16 mouse cellular contexts compared by ENCODE assay signal in genomic region chr3:108964361-108965044, GRCm38 (mm10). TPM values are rescaled to one million over a fixed set of nuclear protein-coding genes. Genes with fewer than 3 reads are reported as not detected.
DNase-seq lines count a peak whose midpoint lies in the region; ATAC-seq and TF ChIP-seq lines count a peak whose summit lies in the region.
"Had no signal": no experiment of that assay in that cellular context is flagged by ENCODE, and none has a peak within 500 bp of the region (broad histone marks: within the 10 kb centered on the region; RNA-seq: fewer than 3 reads in every experiment).

No protein-coding gene starts in this region.

- no peaks in the 10 kb centered on the region for H3K4me1 ChIP-seq in liver, adult 2 months (ENCODE audit: control insufficient read depth, insufficient read depth, low read length)
- 0 out of 2 replicates have a peak, but pooled peaks cover 2% of the 10 kb centered on the region for H3K4me1 ChIP-seq in liver, embryonic 11.5 days (replicated peaks; ENCODE audit: control insufficient read depth, insufficient read depth, low read length)

- peak; percentile 20; the same call in 1 of the 2 replicates for TF ChIP-seq CTCF in liver, adult 2 months (IDR thresholded peaks at IDR 0.05; ENCODE audit: low read depth, low read length)

- peak; percentile 15 for DNase-seq in cerebellum, adult 8-10 months
- no peak for DNase-seq in cerebellum, adult 11-12 months
- peak; percentile 2 for DNase-seq in liver, adult 2 months (ENCODE audit: extremely low read depth, low read depth, low spot score)
- no peak for DNase-seq in liver, embryonic 11.5 days (ENCODE audit: low spot score)
- peak; percentile 45 for DNase-seq in WW6 (ENCODE audit: low read depth, low spot score)
- DNase-seq in lung, postnatal 36 days: peak; percentile 23
- DNase-seq in gastrocnemius, postnatal 14 days: no peak
- DNase-seq in left cerebral cortex, postnatal 14 days (ENCODE audit: low spot score in 2 of 2): no peak

- ATAC-seq in liver, embryonic 11.5 days (replicated peaks; ENCODE audit: low FRiP score): no peak

- H3K36me3 ChIP-seq in liver, adult 2 months (ENCODE audit: control insufficient read depth, insufficient read depth, low read length): no peaks in the 10 kb centered on the region
- no peaks in the 10 kb centered on the region for H3K36me3 ChIP-seq in liver, embryonic 11.5 days (ENCODE audit: control insufficient read depth, insufficient read depth, low read length)
- H3K36me3 ChIP-seq: embryonic facial prominence, embryonic 15.5 days; limb, embryonic 12.5 days had no signal

- no peak overlapping the region for H3K4me3 ChIP-seq in liver, adult 2 months (ENCODE audit: insufficient read depth, low read depth, low read length)
- H3K4me3 ChIP-seq in liver, embryonic 11.5 days (ENCODE audit: low read depth, low read length): no peak overlapping the region
- H3K4me3 ChIP-seq: embryonic facial prominence, embryonic 15.5 days; limb, embryonic 12.5 days had no signal

- WGBS in liver, adult 2 months: 72% methylated on average over 7 of the region's 7 CpGs
- WGBS in liver, embryonic 11.5 days: 79% methylated on average over 7 of the region's 7 CpGs

- no peaks in the 10 kb centered on the region for H3K27me3 ChIP-seq in liver, adult 2 months (ENCODE audit: control insufficient read depth, insufficient read depth, low read length)
- no peaks in the 10 kb centered on the region for H3K27me3 ChIP-seq in liver, embryonic 11.5 days (replicated peaks; ENCODE audit: control insufficient read depth, insufficient read depth, low read length)
- H3K27me3 ChIP-seq: embryonic facial prominence, embryonic 15.5 days; limb, embryonic 12.5 days had no signal

- no peak for TF ChIP-seq POLR2A in liver, adult 2 months (IDR thresholded peaks at IDR 0.05; ENCODE audit: extremely low read depth, insufficient read depth, low read length)

- H3K9me3 ChIP-seq in liver, embryonic 11.5 days (ENCODE audit: control insufficient read depth, low read length): no peaks in the 10 kb centered on the region
- H3K9me3 ChIP-seq: embryonic facial prominence, embryonic 15.5 days; limb, embryonic 12.5 days had no signal

- no peak overlapping the region for H3K27ac ChIP-seq in liver, adult 2 months (replicated peaks; ENCODE audit: insufficient read depth, low read depth, low read length)
- H3K27ac ChIP-seq in liver, embryonic 11.5 days (ENCODE audit: low read depth, low read length): no peak overlapping the region
- H3K27ac ChIP-seq: embryonic facial prominence, embryonic 15.5 days; limb, embryonic 12.5 days had no signal

- H3K4me2 ChIP-seq in liver, embryonic 11.5 days: no peak overlapping the region
- H3K4me2 ChIP-seq: embryonic facial prominence, embryonic 15.5 days; limb, embryonic 12.5 days; midbrain, embryonic 11.5 days had no signal

- intact Hi-C loops in gastrocnemius, postnatal 14 days (cut with DNase I; ENCODE audit: low total_unique reads): no loop called here
- intact Hi-C loops in left cerebral cortex, postnatal 14 days (cut with DNase I): no loop called here

- no peaks in the 10 kb centered on the region for H3K79me2 ChIP-seq in liver, adult 2 months (ENCODE audit: control insufficient read depth, insufficient read depth, low read length)

- H3K9ac ChIP-seq in liver, adult 2 months (ENCODE audit: low read depth, low read length): no peak overlapping the region
- H3K9ac ChIP-seq in liver, embryonic 11.5 days (ENCODE audit: low read depth, low read length): no peak overlapping the region
- H3K9ac ChIP-seq: embryonic facial prominence, embryonic 15.5 days; limb, embryonic 12.5 days had no signal

RNA-seq across cellular contexts. Expression of gene Gm9857, which starts 24.3 kb away (rescaled TPM):
- not detected in 2 replicates for total RNA-seq in liver, adult 2 months (2014; rRNA removed)
- not detected in 2 replicates for polyA plus RNA-seq in liver, adult 2 months (2012; rRNA removed)
- not detected in 2 replicates for polyA plus RNA-seq in liver, embryonic 11.5 days (2014; fragmentation: Nextera tagmentation; extraction: Ambion mirVana)
- total RNA-seq in gastrocnemius, postnatal 14 days (2021): not detected
- total RNA-seq in left cerebral cortex, postnatal 14 days (2021): not detected
- total RNA-seq: adrenal gland, postnatal 4 days; gastrocnemius, adult 18-20 months; hematopoietic stem cell, adult 5-6 weeks; neutrophil, adult 5-6 weeks had no signal
- polyA plus RNA-seq: limb, embryonic 12.5 days; midbrain, embryonic 11.5 days; spleen, adult 2 months had no signal

RNA-seq across cellular contexts. Expression of gene Henmt1, which starts 24.8 kb away (rescaled TPM):
- not detected in 2 replicates for total RNA-seq in liver, adult 2 months (2014; rRNA removed)
- polyA plus RNA-seq in liver, adult 2 months (2012; rRNA removed): not detected in 2 replicates
- polyA plus RNA-seq in liver, embryonic 11.5 days (2014; fragmentation: Nextera tagmentation; extraction: Ambion mirVana): 0.29 and 0.30 TPM in 2 replicates
- not detected for total RNA-seq in gastrocnemius, postnatal 14 days (2021)
- total RNA-seq in left cerebral cortex, postnatal 14 days (2021): 1 to 10 TPM; 2.5 to 3.8 TPM
- total RNA-seq: gastrocnemius, adult 18-20 months; neutrophil, adult 5-6 weeks had no signal

RNA-seq across cellular contexts. Expression of gene Prpf38b, which starts 53.0 kb away (rescaled TPM):
- 22.8 and 25.7 TPM in 2 replicates for total RNA-seq in liver, adult 2 months (2014; rRNA removed)
- polyA plus RNA-seq in liver, adult 2 months (2012; rRNA removed): 13.8 and 17.2 TPM in 2 replicates
- 61.0 and 69.3 TPM in 2 replicates for polyA plus RNA-seq in liver, embryonic 11.5 days (2014; fragmentation: Nextera tagmentation; extraction: Ambion mirVana)
- total RNA-seq in gastrocnemius, postnatal 14 days (2021): 10 to 100 TPM; 18.6 to 19.5 TPM
- 10 to 100 TPM; 42.2 to 42.8 TPM for total RNA-seq in left cerebral cortex, postnatal 14 days (2021)

Comparison
In these comparisons a context has a peak if more than half of its experiments do, and no peak if none do; other contexts are left out.
1. DNase-seq: peak in cerebellum, adult 8-10 months (single experiment), liver, adult 2 months (single experiment), WW6 (single experiment) and lung, postnatal 36 days (single experiment); none in cerebellum, adult 11-12 months (single experiment), liver, embryonic 11.5 days (single experiment), gastrocnemius, postnatal 14 days (single experiment) and left cerebral cortex, postnatal 14 days (0 of 2).